Mouse (Mus musculus) neural tube, embryonic 13.5 days (tissue): ENCODE measurements around the gene Cavin2. TPM values are rescaled to one million over a fixed set of nuclear protein-coding genes. Genes with fewer than 3 reads are reported as not detected.
A peak's percentile ranks its signal among the peaks of the same experiment; 100 is the strongest.

ENCODE experiments used
- ATAC-seq: fragments of 200-750 bp; cut with Nextera tagmentation; 2 replicates; pipeline ENCODE4 v1.8.0; 2017; ENCODE audit warnings: low read depth, mild to moderate bottlenecking, moderate TSS enrichment, moderate library complexity
- H3K27ac ChIP-seq: fragments of 300-500 bp; sonication (generic); replicated peaks from 2 replicates; pipeline ENCODE4 v1.5.1; 2015; ENCODE audit warnings: moderate library complexity, mild to moderate bottlenecking, inconsistent platforms
- H3K27me3 ChIP-seq: fragments of 300-500 bp; sonication (generic); 2 replicates; pipeline ENCODE4 v1.6.1; 2015; ENCODE audit warnings: mild to moderate bottlenecking, inconsistent platforms
- H3K36me3 ChIP-seq: fragments of 300-500 bp; sonication (generic); 2 replicates; pipeline ENCODE4 v1.6.1; 2015; ENCODE audit warnings: mild to moderate bottlenecking, inconsistent platforms
- H3K4me1 ChIP-seq: fragments of 300-500 bp; sonication (generic); replicated peaks from 2 replicates; pipeline ENCODE4 v1.6.1; 2015; ENCODE audit warnings: inconsistent platforms
- H3K4me2 ChIP-seq: fragments of 300-500 bp; sonication (generic); 2 replicates; pipeline ENCODE4 v1.6.1; 2015; ENCODE audit warnings: inconsistent platforms, mild to moderate bottlenecking, moderate library complexity
- H3K4me3 ChIP-seq: fragments of 300-500 bp; sonication (generic); 2 replicates; pipeline ENCODE4 v1.5.1; 2015; ENCODE audit warnings: mild to moderate bottlenecking, inconsistent platforms
- H3K9ac ChIP-seq: fragments of 300-500 bp; sonication (generic); 2 replicates; pipeline ENCODE4 v1.6.1; 2015; ENCODE audit warnings: moderate library complexity, mild to moderate bottlenecking, inconsistent platforms
- H3K9me3 ChIP-seq: fragments of 300-500 bp; sonication (generic); 2 replicates; pipeline ENCODE4 v1.6.1; 2016; ENCODE audit warnings: inconsistent platforms
- WGBS: fragments of 180-500 bp; shearing (Covaris S2); methylation state at CpG from one replicate; pipeline ENCODE4 v1.1.7; 2015; 5-methylcytosine and 5-hydroxymethylcytosine counted together
- polyA plus RNA-seq: library from polyadenylated mRNA; unstranded; fragments of >200 nt; fragmentation: Nextera tagmentation; extraction: Ambion mirVana; gene quantifications from 2 replicates; pipeline ENCODE4 v1.2.1, GENCODE M21; 2015

Gene Cavin2
- polyA plus RNA-seq: 8.9 and 9.7 TPM in 2 replicates

DNA sequence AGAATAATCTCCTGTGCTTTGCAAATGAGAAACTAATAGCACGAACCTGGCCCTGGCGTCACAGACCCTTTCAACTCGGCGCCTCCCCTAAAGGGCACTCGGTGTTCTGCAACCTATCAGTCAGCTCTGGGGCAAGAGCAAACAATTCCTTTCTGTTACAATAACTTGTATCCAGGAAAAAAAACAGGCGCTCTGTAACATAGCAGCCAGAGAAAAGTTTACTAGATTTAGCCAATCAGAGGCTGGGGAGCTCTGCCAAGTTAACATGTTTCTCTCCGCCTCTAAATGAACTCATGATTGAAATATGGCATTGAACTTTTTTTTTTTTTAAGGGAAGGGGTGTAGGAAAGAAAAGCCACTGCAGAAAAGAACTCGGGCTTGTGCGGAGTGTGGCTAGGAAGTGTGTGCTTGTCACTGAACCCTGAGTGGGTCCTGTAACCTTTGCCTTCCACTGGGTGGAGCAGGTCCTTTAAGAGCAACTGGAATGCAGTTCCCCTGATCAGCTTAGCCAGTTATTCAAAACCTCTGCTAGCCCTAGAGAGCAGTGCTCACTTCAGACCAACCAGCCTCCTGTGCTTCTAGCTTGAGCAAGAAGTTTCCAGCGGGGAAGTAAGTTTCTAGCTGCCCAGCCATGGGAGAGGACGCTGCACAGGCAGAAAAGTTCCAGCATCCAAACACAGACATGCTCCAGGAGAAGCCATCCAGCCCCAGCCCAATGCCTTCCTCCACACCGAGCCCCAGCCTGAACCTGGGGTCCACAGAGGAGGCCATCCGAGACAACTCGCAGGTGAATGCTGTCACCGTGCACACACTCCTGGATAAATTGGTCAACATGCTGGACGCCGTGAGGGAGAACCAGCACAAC, at the start of gene Cavin2:
Gene Cavin2, plus strand, starts transcription at position 372 of the 865 bp plus-strand sequence.
- Histone ChIP-seq H3K9me3 (no peaks in the 10 kb centered on the region), H3K27ac (peak within 1 kb of the TSS; percentile 52; the same call in 1 of the 2 replicates), H3K36me3 (no peaks in the 10 kb centered on the region), H3K4me2 (peak within 1 kb of the TSS; percentile 21), H3K4me1 (peaks cover 20% of the 10 kb centered on the region), H3K9ac (no peak within 1 kb of the TSS), H3K27me3 (no peaks in the 10 kb centered on the region), H3K4me3 (no peak within 1 kb of the TSS)
- ATAC-seq: no peak
- WGBS: 63% methylated on average over 17 of the region's 17 CpGs

DNA sequence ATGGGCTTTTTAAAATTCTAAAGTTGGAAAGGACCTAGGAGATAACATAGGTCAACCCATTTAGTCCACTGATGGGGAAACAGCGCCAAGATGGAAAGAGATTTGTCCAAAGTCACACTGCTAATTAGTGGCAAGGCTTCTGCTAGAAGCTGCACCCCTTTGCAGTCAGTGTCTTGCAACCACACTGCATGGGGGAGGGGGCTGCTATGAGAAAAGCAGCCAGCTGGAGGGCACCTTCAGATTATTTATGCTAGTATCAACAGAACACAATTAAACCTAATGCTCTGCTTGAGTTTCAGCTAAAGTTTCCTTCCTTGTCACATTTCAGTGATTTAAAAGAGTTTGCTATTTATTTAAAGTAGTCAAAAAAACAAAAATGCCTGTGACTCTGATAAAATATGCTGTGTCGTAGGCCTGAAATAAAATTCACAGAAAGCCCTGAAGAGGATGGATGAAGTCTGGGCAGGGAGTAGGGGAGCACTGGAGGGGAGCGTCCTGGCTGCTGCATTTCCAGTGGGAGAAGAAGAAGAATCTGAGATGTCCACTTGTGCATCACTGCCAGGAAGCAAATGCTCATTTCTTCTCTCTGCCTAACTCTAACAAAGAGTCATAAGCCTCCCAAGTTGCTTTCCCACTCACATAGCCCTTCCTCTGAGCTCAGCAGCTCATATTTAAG, 47.5 kb upstream of the Cavin2 start:
- no peak overlapping the region for H3K9ac ChIP-seq
- WGBS: 73% methylated on average over 3 of the region's 3 CpGs
- H3K36me3 ChIP-seq: no peaks in the 10 kb centered on the region
- no peaks in the 10 kb centered on the region; the same call in 1 of the 2 replicates for H3K4me1 ChIP-seq
- H3K9me3 ChIP-seq: no peaks in the 10 kb centered on the region
- H3K27ac ChIP-seq: no peak overlapping the region
- no peak overlapping the region for H3K4me3 ChIP-seq
- ATAC-seq: no peak; the same call in 1 of the 2 replicates
- no peak overlapping the region for H3K4me2 ChIP-seq
- no peaks in the 10 kb centered on the region for H3K27me3 ChIP-seq

DNA sequence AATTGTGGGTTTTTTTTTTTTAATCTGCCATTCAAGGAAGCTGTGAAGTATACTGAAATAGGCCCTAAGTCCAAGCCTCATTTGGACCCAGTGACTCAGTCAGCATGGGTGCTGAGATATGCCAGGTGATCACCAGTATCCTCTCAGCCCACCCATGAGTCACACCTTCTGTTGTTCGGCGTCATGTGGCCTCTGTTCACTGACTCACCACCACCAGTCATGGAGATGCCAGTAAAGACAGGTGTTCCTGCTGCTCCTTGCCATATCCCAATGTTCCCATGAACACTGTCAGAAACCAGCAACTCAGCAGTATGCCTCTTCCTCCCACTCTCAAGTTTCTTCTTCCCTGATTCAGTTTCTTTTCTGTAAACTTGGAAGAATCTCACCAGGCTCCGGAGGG, 45.6 kb upstream of the Cavin2 start:
- Histone ChIP-seq H3K4me1 (no peaks in the 10 kb centered on the region; the same call in 1 of the 2 replicates), H3K4me3 (no peak overlapping the region), H3K36me3 (no peaks in the 10 kb centered on the region), H3K4me2 (no peak overlapping the region), H3K27me3 (no peaks in the 10 kb centered on the region), H3K27ac (no peak overlapping the region), H3K9ac (no peak overlapping the region), H3K9me3 (no peaks in the 10 kb centered on the region)
- 92% methylated on average over 3 of the region's 3 CpGs for WGBS
- no peak for ATAC-seq

DNA sequence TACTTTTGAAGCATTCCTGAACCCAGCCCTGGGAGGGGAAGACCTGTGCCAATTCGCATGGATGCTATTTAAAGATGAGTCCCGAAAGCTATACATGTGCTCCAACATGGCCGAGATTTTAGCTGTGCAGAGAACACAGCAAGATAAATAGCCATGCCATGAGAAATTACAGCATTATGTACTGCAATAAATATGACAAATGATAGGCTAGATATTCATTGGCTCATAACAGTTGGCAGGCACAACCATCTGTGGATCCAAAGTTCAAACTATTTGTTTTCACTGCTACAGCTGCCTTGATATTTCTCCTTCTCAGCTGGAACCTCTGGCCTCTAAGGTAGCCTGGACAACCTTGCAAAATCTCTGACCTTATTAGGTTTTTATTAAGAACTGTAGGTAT, 45.1 kb upstream of the Cavin2 start:
- no peaks in the 10 kb centered on the region; the same call in 1 of the 2 replicates for H3K4me1 ChIP-seq
- no peak overlapping the region for H3K4me2 ChIP-seq
- H3K27ac ChIP-seq: no peak overlapping the region
- H3K36me3 ChIP-seq: no peaks in the 10 kb centered on the region
- no peak overlapping the region for H3K9ac ChIP-seq
- H3K27me3 ChIP-seq: no peaks in the 10 kb centered on the region
- H3K4me3 ChIP-seq: no peak overlapping the region
- no peak for ATAC-seq
- no peaks in the 10 kb centered on the region for H3K9me3 ChIP-seq
- WGBS: 83% methylated on average over 3 of the region's 3 CpGs

DNA sequence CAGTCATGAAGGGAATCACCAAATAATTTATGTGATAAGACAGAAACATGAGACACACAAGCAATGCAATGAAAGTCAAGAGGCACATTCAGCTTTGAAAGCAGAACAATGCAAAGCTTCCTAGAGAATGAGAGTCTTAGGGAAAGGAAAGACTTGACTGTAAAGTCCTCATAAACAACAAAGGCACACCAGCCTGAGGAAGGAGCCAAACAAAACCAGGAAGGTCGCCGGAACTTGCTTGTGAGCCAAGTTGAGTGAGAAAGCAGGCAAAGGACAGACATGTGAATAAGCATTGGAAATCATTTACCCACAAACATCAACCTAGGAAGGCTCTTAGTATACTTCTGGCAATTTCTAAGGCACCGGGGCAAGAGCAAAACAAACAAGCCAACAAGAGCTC, 43.5 kb upstream of the Cavin2 start:
- no peak for ATAC-seq
- 60% methylated on average over 3 of the region's 3 CpGs for WGBS

DNA sequence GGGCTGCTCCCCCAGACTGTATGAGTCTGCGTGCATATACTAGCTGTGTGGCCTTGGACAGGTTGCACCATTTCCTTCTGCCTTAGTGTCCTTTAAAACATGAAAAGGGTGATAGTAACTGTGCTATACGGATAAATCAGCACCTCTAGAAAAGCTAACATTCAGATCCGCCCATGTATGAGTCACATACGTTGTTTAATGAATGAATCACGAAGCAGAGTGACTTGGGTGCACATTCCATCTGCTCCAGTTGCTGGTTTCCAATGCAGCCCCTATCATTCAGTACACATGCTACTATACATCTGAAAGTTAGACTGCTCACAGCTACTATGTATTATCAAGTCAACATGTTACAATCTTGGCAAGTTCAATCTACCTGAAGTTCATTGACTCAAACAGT, 38.6 kb upstream of the Cavin2 start:
- Histone ChIP-seq H3K9ac (no peak overlapping the region), H3K36me3 (no peaks in the 10 kb centered on the region), H3K9me3 (no peaks in the 10 kb centered on the region), H3K4me3 (no peak overlapping the region), H3K4me1 (no peaks in the 10 kb centered on the region), H3K4me2 (no peak overlapping the region), H3K27me3 (no peaks in the 10 kb centered on the region), H3K27ac (no peak overlapping the region)
- ATAC-seq: no peak
- WGBS: 92% methylated on average over 5 of the region's 5 CpGs

More for the DNA sequence above, 43.5 kb upstream of the Cavin2 start:
- Histone ChIP-seq H3K36me3 (no peaks in the 10 kb centered on the region), H3K4me1 (no peaks in the 10 kb centered on the region; the same call in 1 of the 2 replicates), H3K4me3 (no peak overlapping the region), H3K27me3 (no peaks in the 10 kb centered on the region), H3K9me3 (no peaks in the 10 kb centered on the region), H3K27ac (no peak overlapping the region), H3K4me2 (no peak overlapping the region), H3K9ac (no peak overlapping the region)

DNA sequence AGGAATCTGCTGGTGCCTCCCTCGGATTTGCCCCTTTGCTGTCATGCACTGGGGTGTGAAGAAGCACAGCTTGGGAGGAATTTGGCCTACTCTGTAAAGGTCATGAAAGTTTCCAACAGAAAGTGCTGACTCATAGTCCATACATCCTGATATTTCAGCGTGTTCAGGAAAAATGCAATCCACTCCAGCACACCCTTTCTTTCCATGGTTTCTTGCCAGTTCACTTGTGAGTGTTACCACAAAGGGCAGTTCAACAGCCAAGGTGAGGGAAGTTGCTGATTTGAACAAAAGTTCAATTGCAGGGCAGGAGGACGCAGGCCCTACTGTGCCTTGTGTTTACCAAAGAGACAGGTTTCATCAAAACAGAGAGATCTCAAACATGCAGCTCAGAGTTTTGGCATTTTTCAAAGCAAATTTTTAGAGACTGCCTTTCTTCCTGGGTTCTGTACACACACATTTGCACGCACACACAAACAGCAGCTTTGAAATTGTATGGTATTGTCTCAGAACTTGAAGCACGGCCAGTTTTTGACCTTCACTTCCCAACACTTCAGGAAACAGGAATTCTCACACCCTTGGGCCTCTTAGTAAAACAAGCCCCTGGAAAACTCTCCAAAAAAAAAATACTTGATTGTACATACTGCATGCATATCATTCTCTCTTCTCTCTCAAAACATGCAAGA, 23.7 kb upstream of the Cavin2 start:
- Histone ChIP-seq H3K36me3 (no peaks in the 10 kb centered on the region), H3K9ac (no peak overlapping the region), H3K4me1 (peaks cover 15% of the 10 kb centered on the region), H3K4me2 (no peak overlapping the region), H3K27me3 (no peaks in the 10 kb centered on the region), H3K9me3 (no peaks in the 10 kb centered on the region), H3K27ac (no peak overlapping the region), H3K4me3 (no peak overlapping the region)
- ATAC-seq: no peak
- 75% methylated on average over 5 of the region's 5 CpGs for WGBS

DNA sequence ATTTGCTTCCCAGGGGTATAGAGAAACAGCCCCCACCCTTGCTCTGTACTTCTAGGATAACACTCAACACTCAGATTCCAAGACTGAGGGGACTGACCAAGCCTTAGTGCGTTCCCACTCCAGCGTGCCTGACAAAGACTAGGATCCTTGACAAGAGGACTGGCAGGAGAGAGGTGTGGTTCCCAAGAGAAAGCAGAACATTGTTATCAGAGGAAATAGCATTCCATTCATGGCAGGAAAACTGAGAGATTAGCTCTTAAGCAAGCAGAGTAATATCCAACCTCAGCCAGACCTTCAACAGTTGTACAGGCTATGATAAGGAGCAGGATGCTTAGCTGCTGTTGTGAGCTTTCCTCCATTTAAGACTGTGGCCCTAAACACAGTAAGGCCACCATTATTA, 23.0 kb upstream of the Cavin2 start:
- H3K4me3 ChIP-seq: no peak overlapping the region
- H3K27me3 ChIP-seq: no peaks in the 10 kb centered on the region
- H3K36me3 ChIP-seq: no peaks in the 10 kb centered on the region
- 76% methylated on average over 2 of the region's 2 CpGs for WGBS
- H3K9ac ChIP-seq: no peak overlapping the region
- H3K4me1 ChIP-seq: peaks cover 15% of the 10 kb centered on the region
- H3K9me3 ChIP-seq: no peaks in the 10 kb centered on the region
- ATAC-seq: no peak
- H3K4me2 ChIP-seq: no peak overlapping the region
- H3K27ac ChIP-seq: no peak overlapping the region

DNA sequence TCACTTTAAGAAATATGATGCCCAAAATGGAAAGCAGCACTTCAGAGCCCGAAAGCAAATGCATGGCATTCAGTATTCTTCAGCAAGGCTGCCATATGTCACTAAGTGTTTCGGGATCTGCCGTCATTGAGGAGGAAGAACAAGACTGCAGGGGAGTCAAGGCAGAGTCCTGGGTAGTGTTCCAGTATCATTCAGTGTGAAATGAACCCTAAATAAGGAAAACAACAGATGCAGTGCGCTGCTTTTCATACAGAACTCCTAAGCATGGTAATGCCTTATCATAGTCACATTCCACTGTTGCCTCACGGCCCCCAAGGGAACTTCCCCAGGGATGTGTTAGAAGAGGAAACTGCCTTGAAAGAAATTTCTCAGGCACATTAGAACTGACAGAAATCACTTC, 21.8 kb upstream of the Cavin2 start:
- WGBS: 40% methylated on average over 5 of the region's 5 CpGs
- no peak overlapping the region for H3K9ac ChIP-seq
- no peaks in the 10 kb centered on the region for H3K27me3 ChIP-seq
- no peak overlapping the region for H3K4me3 ChIP-seq
- H3K4me2 ChIP-seq: no peak overlapping the region
- no peak; the same call in 1 of the 2 replicates for ATAC-seq
- H3K9me3 ChIP-seq: no peaks in the 10 kb centered on the region
- H3K4me1 ChIP-seq: peaks cover 15% of the 10 kb centered on the region
- no peaks in the 10 kb centered on the region for H3K36me3 ChIP-seq
- 0 out of 2 replicates have a peak overlapping the region, but pooled peaks have one; percentile 6 for H3K27ac ChIP-seq

DNA sequence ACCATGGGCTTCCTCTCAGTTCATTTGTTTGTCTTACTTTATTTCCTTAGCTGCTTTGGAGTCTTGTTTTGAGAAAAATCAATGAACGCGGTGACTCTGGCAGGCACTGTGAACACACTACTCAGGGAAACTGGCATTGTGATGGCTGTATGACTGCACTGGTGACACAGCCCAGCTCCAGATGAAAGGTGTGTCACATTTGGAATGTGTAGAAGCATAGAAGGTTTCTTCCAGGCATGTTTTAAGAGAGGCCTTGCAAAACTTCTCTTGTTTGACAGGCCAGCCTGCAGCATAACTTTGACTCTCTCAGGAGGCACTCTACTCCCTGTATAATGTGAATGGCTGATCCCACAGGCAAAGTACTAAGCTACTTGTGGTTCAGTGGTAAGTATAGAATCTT, 20.7 kb upstream of the Cavin2 start:
- no peak overlapping the region for H3K4me3 ChIP-seq
- H3K4me2 ChIP-seq: no peak overlapping the region
- no peak for ATAC-seq
- H3K36me3 ChIP-seq: no peaks in the 10 kb centered on the region
- no peaks in the 10 kb centered on the region for H3K9me3 ChIP-seq
- H3K27ac ChIP-seq: no peak overlapping the region
- no peaks in the 10 kb centered on the region for H3K27me3 ChIP-seq
- H3K9ac ChIP-seq: no peak overlapping the region
- WGBS: 83% methylated on average over 2 of the region's 2 CpGs
- H3K4me1 ChIP-seq: peaks cover 21% of the 10 kb centered on the region

DNA sequence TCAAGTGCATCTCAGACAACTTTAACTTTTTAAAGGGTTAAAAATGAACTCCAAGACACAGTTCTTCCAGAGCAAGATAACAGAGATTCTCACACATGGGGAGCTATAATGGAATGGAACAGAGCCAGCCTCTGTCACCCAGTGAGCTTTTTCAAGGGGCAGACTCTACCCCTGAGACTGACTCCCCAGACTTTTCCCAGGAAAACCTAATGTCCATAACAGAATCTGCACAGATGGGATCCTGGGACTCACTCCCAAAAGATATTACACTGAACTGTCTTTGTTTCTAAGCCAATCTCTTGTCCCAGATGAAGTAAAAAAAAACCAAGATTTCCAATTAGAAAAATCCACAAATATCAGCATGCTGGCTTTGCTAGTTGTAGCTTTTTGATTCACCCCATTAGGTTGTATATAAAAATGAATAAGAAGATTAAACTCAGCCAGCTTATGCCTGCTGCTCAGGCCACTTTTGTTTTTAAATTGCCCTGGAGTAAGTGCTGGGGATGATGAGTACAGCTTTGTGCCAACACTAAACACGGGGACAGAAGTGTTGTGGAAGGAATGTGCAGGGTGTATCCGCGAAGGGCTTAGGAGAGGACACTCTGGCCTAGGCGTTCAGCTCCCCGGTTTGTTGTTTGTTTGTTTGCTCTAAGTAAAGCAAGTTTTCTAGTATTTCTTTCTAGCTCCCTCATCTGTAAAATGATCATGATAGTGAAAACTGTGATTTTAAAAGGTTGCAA, 18.6 kb upstream of the Cavin2 start:
- Histone ChIP-seq H3K27ac (0 out of 2 replicates have a peak overlapping the region, but pooled peaks have one; percentile 18), H3K36me3 (no peaks in the 10 kb centered on the region), H3K9ac (no peak overlapping the region), H3K4me3 (no peak overlapping the region), H3K4me1 (peaks cover 28% of the 10 kb centered on the region), H3K4me2 (no peak overlapping the region), H3K9me3 (no peaks in the 10 kb centered on the region), H3K27me3 (no peaks in the 10 kb centered on the region)
- WGBS: 71% methylated on average over 5 of the region's 5 CpGs
- no peak for ATAC-seq
